Mouse (Mus musculus) testis, adult 2 months (tissue): ENCODE data around the gene Kalrn.

Experiments
- CTCF ChIP-seq: fragments of 200-500 bp; IDR thresholded peaks from 2 replicates; pipeline ENCODE4 v1.5.1; 2012; ENCODE audit warnings: low read depth, mild to moderate bottlenecking, inconsistent platforms, low read length, moderate library complexity; ENCODE audit not compliant: control insufficient read depth, insufficient read depth, insufficient replicate concordance
- POLR2A ChIP-seq: fragments of 200-500 bp; IDR thresholded peaks from 2 replicates; pipeline ENCODE4 v1.6.1; 2012; ENCODE audit warnings: low read depth, mild to moderate bottlenecking, inconsistent platforms, low read length, moderate library complexity; ENCODE audit not compliant: control insufficient read depth

DNA sequence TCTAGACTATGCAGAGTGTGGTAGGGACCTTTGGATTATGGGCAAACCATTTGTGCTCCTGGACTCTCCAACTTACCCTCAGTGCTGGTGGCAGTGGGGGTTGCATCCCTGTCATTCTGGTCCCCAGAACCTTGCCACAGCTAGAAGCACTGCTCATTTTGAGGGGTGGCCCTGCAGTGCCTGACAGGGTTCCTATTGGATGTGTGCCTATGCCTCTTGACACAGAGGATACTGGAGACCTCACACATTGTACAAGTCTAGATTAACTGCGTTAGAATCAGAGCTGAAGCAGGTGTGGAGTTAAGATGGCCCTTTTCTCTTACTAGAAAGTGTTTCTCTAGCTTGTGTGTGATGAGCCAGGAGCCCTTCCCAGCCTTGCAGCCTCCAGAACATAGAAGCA, 265.0 kb downstream of the Kalrn start:
- no peak for TF ChIP-seq CTCF
- no peak for TF ChIP-seq POLR2A
